Mouse (Mus musculus): Measurements from ENCODE around the gene Neo1.

- TF ChIP-seq CTCF (IDR thresholded peaks at IDR 0.05; ENCODE audit: low read depth) (no peak), EP300 (optimal IDR thresholded peaks at IDR 0.05) (no peak)
Measured at GRCm38 (mm10) chr9:58859080-58859635, 177.1 kb downstream of the Neo1 start.

Data from stomach, postnatal 0 days (tissue).